Mouse (Mus musculus) thymus, adult 18-20 months (tissue): ENCODE measurements around the gene 4930579G24Rik.

Experiments
- DNase-seq, 2 experiments: peaks; one replicate each; pipeline ENCODE4 v3.0.0; 2022; ENCODE audit warnings: mixed read lengths in 2 of 2

The 4930579G24Rik gene

DNA sequence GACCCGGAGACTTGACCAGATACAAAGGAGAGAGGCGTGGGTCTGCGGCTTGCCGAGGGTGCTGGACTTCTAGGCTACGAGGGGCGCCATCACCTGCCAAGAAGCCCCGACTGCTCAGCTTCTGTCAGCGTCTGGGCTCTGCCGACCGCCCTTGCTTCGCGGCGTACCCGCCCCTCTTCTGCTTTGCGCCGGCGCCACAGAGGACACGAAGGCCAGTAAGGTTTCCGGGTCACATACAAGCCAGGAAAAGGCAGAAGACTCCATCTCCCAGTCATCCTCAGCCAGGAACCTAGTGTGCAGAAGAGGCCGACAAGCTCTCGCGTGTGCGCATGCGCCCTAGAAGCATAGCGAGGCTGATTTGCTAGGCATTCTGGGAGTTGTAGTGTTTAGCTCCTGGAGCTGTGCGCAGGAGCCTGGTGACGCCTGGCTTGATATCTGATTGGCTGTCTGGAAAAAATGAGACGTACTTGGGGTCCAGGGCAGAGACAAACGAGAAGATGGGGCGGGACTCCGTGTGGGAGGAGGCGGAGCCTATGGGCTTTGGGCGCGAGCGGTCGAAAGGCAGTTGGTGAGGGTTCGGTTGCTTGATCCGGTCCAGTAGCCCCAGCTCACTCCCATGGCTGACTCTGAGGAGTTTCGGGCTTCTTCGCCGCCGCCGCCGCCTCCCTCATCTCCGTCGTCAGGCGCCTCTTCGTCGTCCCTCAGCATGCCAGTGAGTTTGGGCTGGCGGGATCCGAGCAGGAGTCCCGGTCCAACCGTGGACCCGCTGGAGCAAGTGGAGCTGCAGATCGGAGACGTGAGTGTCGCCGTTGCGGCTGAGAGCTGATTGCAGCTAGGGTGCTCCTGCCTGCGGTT, at the start of gene 4930579G24Rik:
TSS of gene 4930579G24Rik (plus strand) at position 519 of the 855 bp plus-strand sequence.
- DNase-seq = peak; percentile 95 to 98

DNA sequence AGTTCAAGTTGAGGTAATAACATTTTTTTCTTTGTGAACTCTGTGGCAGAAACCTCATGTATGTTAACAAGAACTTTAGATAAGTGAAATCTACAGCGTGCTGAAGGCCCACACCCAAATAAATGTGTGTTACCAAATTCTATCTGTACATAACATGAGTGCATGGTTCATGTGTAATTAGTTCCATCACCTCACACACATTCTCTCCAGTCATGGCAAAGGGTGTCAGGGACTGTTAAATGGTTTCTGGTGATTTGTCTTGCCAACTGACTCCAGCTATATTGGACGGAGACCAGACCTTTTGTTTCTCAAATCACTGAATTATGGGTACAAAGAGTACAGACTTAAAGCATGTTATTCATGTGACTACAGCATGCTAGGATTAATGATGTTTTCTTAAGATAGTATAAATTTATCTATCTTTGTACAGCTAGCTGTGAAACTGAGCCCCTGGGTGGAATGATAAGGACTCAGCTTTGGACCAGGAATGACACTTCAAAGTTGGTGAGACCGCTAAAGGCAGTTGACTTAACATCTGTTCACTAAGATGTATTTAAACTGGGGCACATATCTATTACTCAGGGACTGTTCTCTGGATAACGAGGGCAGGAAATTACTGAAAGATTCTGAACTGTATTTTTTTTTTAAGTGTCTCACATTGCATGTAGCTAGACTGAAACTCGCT, 48.8 kb upstream of the 4930579G24Rik start:
- DNase-seq = no peak

DNA sequence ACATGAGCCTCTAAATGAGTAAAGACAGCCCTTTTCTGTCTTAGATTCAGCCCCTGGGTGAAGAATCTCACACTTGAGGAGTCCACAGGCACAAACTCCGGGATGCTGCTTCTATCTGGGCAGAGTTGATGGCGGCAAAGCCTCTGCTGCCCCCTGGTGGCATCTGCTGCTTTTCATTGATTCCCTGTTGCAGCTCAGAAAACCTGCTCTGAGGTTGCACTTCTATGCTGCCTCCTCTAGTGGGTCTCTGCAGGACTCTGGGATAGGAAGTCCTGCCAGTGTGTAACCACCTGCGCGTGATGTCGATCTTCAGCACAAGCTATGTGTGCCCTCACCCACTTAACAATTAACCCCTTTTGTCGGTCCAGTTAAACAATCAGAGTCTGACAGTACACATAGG, 42.1 kb upstream of the 4930579G24Rik start:
- peak; percentile 60 to 68 for DNase-seq

DNA sequence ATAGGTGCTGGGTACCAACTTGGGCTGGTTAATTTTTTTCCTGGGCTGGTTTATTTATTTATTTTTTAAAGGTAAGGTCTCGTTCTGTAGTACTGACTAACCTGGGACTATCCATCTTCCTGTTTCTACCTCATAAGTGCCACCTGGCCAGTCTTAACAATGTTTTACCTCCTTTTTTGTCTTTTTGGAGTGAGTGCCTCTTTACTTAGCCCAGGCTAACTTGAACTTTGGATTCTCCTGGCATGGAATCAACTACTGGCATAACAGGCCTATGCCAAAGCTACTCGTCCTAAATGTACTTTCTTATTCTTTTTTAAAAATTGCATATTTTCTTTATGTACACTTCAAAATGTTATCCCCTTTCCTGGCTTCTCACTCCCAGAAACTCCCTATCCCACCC, 39.2 kb upstream of the 4930579G24Rik start:
- no peak for DNase-seq

DNA sequence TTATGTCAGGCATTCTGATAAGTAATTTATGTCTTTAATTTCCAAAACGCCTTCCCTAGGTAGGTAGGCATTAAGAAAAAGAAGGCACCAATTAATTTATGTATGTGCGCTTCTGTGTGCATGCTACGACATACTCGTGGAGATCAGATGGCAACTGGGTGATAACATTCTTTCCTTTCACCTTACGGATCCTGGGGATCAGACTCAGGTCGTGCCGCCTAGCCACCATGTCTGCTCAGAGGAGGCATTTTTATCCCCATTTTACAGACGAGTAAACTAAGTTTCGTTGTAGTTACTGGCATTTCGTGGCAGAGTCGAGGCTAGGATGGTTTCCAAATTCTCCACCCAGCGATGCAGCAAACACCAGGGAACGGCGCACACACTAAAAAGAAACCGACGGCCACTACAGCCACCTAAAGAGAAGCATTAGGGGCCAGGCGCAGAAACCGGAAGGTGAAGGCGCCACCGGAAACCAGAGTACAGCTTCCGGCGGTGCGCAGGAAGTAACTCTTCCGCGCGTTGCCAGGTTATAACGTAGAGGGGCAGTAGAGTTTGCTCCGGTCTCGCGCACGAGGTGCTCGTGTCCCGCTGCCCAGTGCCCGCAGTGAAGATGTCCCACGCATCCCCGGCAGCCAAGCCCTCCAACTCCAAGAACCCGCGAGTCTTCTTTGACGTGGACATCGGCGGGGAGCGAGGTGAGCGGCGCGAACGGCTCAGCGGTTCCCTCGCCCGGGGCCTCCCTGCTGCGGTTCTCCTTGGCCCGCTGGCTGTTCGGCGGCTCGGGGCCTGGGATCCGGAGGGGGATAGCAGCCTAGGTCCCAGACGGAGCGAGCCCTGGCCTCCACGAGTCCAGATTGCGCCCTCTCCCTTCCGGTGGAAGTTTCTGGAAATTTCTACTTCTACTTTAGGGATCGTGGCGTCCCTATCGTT, 37.8 kb upstream of the 4930579G24Rik start, which contains the start of gene Ppid:
TSS of gene Ppid (plus strand) at position 480 of the 930 bp plus-strand sequence.
- DNase-seq = peak; percentile 56 to 61

DNA sequence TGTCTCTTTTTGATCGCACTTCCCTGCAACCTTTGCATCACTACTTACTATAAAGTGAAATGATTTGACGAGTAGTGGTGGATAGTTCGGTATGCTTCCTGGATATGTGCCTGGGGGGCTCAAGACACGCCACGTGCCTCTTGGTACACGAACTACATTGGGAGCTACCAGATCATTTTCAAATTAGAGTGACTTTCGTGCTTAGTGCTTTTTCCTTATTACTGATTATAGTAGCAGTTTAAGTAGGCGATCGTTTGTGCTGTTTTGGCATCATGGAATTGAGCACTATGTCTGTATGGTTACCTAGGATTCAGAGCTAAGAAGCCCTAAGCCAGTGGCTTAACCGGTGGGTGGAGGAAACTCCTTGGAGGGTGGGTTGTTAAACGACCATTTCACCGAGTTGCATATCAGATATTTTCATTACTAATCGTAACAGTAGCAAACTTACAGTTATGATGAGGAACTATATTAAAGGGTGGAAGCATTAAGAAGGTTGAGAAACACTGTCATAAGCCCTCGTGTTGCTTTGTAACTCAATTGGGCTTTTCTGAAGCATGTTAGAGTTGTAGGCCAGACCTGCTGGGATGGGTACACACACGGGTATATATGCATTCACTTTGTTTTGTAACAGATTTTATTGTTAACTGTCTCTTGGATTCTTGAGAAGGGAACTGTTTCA, 36.9 kb upstream of the 4930579G24Rik start:
- no peak for DNase-seq

DNA sequence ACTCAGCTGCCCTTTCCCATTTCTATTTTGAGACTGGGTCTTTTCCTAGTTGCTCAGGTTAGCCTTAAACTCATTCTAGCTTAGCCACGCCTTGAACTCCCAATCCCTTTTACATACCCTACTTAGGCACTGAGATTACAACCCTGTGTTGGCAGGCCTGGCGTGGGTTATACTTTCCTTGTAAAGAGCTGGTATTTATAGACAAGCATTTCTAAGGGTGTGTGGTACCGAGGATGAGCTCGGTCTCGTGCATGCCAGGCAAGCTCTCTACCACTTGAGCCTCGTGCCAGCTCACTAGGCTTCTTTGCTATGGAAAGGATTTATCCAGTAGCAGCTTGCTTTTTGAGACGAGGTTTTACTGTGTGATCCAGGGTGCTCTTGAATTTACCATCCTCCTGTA, 33.4 kb upstream of the 4930579G24Rik start:
- no peak for DNase-seq

DNA sequence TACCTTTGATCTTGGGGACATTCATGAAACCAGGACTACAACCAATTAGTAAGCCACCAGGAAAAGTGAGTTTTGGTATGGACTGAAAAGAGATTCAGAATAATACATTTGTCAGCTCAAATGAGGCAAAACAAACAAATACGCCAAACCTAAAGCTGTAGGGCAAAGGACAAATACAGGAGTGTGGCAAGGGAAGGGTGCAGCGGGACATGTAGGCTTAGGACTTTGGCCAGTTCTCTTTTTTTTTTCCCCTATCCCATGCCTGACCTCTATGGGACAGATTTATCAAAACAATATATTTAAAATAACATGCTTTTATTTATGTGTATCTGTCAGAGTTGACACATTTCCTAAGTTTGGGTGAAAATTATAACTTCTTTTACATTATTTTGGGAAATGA, 19.0 kb upstream of the 4930579G24Rik start:
- DNase-seq = no peak

DNA sequence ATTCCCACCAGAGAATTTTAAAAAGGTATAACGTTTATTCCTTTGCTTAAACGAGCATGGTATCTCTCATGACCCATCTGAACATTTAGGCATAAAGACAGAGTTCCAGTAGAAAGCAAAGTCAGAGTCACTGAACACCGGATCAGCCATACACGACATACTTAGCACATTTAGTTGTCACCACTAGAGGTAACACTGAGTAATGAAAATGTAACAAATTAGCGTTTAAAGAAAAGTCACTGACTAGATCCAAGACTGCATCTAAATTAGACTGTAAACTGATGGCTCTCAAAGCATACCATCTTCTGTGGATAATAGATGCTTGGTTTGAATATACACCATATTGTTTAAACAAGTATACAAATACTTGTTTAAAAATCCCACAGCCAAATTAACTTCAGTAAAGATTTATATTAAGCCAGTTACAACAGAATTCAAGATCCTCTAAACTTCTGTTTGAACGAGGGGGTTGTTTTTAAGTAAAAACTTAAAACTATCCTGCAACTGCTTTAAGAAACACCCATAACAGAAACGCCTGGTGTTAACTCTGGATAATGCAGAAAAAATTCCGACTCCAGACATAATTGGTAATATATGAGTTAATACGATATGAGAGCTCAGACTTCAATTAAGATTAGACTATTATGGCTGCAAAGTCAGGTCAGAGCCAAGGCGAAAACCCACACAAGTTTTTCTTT, 1.2 kb upstream of the 4930579G24Rik start:
- no peak for DNase-seq

DNA sequence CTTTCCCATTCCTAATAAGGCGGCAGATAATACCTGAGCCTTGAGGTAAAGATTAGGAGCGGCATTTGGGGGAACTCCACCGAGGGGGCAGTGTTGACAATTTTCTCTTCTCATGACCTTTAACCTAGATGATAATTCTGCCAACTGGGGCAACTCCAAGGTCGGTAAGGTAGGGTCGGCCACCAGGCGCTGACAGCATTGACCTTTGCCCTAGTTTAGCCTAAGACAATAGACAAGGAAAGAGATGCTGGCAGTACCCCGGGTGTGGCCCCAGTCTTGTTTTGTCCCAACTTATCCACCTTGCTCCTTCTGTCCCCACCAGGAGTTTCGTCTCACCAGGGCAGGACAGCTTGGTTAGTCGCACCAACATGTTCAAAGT, 708 bp upstream of the 4930579G24Rik start:
- no peak for DNase-seq

DNA sequence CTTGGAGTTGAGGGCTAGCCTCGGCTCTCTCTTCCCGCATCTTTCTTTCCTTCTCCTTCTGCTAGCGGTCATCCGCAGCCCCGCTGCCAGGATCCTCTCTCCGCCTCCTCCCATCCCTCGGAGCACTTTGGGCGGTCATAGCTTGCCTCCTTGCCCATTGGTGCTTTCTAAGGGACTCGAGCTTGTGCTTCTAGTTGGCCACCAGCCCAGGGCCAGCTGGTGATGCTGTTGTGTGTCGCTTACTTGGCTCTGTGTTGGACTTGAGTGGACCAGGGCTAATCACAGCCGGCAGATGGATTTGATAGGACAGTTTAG, 494 bp downstream of the 4930579G24Rik start, which contains the start of gene Etfdh:
TSS of gene Etfdh (minus strand) at position 85 of the 315 bp plus-strand sequence.
- no peak for DNase-seq

DNA sequence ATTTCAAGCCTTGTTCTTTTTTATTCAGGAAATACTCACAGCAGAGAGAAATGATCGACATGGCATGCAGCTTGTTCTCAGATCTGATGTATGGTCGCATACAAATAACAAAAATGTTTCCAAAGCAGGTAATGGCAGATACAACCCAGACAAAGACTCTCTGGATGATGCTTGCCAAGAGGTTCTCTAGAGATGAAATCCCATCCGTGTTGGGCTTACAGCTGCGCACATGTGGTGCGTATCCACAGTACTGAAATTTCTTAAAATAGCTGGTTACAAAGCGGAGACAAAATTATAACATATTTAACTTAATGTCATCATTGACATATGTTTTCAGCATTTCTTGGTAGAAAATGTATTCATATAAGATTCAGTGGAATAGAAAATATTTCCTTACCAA, 23.2 kb downstream of the 4930579G24Rik start:
- no peak for DNase-seq

DNA sequence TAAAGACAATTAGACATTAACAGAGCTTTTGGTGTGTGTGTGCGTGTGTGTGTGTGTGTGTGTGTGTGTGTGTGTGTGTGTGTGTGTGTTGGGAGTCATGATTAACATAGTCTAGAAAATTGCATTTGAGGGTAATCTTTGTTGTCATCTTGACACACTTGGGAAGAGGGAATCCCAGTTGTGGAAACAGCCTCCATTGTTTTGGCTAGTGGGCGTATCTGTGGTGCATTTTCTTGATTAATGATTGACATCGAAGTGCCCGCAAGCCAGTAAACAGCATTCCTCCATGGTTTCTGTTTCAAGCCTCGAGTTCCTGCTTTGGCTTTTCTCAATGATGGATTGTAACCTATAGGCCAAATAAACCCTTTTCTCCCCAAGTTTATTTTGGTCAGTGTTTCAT, 27.8 kb downstream of the 4930579G24Rik start:
- no peak for DNase-seq

DNA sequence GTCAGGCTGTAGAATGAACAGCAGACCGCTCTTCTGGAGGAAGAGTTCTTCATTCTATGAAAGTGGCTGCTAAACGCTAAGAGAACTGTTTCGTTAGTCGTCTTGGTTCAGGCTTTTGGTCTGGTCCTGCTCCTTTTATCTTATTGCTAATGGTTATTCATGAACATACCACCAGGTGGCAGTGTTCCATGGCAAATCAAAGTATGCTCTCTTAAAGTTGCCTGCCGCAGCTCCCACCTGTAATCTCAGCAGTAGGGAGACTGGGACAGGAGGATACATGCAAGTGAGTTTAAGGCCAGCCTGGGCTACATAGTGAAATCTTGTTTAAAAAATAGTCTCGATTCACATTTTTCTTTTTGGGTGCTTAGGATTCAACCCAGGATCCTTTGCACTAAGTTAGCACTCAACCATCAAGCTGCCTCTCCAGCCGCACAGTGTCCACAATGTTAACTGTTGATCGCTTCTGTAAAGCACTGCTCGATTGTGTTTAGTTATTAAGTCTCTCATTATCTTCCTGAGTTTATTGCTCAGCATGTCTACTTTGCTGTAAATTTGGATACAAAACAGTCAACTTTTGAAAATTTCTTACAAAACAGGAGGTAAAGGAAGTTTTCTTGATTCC, 36.0 kb downstream of the 4930579G24Rik start:
- DNase-seq = no peak

DNA sequence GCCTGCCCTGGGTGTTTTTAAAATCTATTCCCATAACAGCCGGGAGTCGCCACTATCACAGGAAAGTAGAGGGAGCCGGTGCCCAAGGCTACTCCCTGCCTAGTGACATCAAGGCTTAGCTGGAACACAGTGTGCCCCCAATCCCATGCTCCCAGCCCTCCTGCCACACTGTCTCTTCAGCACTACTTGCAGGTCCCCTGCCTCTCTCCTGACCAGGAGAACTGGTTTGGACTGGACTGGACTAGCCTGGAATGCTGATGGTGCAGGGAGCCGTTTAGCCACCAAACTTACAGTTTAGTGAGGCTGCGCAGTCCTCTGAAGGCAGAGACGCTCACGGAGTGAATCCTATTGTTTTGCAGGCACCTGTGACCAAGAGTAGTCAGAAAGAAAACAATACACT, 41.7 kb downstream of the 4930579G24Rik start:
- DNase-seq = no peak

DNA sequence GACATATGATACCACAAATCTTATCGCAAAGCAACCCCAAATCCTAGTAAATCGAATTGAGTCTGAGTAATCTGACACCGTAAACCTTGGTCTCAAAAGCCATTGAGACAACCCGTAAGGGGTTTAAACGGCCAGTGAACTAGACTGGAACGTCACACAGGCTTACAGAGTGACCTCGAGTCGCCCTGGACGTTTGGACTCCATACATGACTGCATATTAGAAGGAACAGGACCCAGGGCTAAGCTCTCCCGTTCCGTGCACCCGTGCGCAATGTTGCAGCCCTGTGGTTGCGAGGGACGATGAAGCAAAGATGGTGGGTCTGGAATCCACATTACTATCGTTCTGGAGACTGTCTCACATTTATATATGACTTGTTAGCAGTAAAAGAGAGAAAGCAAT, 43.3 kb downstream of the 4930579G24Rik start:
- no peak for DNase-seq

DNA sequence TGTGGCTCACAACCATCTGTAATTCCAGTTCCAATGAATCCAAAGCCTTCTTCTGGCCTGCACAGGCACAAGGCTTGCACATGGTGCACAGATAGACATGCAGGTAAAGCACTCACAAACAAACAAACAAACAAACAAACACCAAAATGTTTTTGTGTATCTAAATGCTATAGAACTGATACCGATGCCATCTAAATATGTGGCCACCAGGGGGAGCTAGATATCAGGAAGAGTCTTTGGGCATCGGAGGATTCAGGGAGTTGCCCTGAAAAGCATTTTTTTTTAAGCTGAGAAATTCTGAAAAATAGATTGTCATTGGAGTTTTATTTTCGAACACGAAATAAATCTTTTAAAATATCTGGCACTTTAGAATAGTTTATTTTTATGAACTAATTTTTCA, 44.2 kb downstream of the 4930579G24Rik start:
- no peak for DNase-seq

DNA sequence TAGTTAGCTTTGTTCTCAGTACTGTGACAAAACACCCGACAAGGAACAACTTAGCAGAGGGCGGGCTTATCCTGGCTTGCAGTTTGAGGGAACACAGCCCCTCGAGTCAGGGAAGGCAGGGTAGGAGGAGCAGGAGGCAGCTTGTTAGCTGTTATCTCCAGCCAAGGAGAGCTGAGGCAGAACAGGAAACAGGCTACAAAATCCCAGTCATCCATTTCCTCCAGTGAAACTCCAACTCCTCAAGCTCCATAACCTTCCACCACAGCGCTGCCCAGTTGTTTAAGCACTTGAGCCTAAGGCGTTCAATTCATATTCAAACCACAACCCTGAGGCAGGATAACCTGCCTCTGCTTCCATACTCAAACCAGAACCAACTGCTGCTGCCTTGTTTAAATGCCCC, 45.8 kb downstream of the 4930579G24Rik start:
- no peak for DNase-seq

DNA sequence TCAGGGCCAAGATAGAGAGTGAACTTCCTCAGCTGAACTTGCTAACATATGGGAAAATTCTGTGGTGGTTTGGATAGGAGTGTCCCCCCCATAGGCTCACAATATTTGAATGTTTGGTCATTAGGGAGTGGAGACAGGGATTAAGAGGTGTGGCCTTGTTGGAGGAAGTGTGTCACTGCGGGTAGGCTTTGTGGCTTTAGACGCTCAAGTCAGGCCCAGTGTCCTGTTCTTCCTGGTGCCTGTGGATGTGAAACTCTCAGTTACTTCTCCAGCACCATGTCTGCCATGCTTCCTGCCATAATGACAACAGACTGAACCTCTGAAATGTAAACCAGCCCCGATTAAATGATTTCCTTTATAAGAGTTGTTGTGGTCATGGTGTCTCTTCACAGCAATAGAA, 47.5 kb downstream of the 4930579G24Rik start:
- no peak for DNase-seq
